Mouse (Mus musculus) midbrain, embryonic 16.5 days (tissue): Measurements from ENCODE around the gene Ints11. TPM values are rescaled to one million over a fixed set of nuclear protein-coding genes. Genes with fewer than 3 reads are reported as not detected.

ENCODE experiments used
- ATAC-seq: fragments of 200-750 bp; cut with Nextera tagmentation; 2 replicates; pipeline ENCODE4 v1.8.0; 2017; ENCODE audit warnings: moderate TSS enrichment
- H3K27ac ChIP-seq: fragments of 300-500 bp; sonication (generic); 2 replicates; pipeline ENCODE4 v1.5.1; 2014; ENCODE audit warnings: mild to moderate bottlenecking, low read length, mixed read lengths
- H3K27me3 ChIP-seq: fragments of 300-500 bp; sonication (generic); 2 replicates; pipeline ENCODE4 v1.6.1; 2014; ENCODE audit warnings: low read depth, low read length, mixed read lengths; ENCODE audit not compliant: control insufficient read depth, insufficient read depth
- H3K36me3 ChIP-seq: fragments of 300-500 bp; sonication (generic); 2 replicates; pipeline ENCODE4 v1.6.1; 2014; ENCODE audit warnings: mild to moderate bottlenecking, low read length, moderate library complexity, mixed read lengths; ENCODE audit not compliant: control insufficient read depth, insufficient read depth
- H3K4me1 ChIP-seq: fragments of 300-500 bp; sonication (generic); 2 replicates; pipeline ENCODE4 v1.6.1; 2014; ENCODE audit warnings: mild to moderate bottlenecking, low read length, mixed read lengths; ENCODE audit not compliant: control insufficient read depth, insufficient read depth
- H3K4me2 ChIP-seq: fragments of 300-500 bp; sonication (generic); 2 replicates; pipeline ENCODE4 v1.6.1; 2014; ENCODE audit warnings: mild to moderate bottlenecking, low read length, mixed read lengths
- H3K4me3 ChIP-seq: fragments of 300-500 bp; sonication (generic); 2 replicates; pipeline ENCODE4 v1.5.1; 2014; ENCODE audit warnings: low read depth, mild to moderate bottlenecking, low read length, moderate library complexity, mixed read lengths
- H3K9ac ChIP-seq: fragments of 300-500 bp; sonication (generic); 2 replicates; pipeline ENCODE4 v1.6.1; 2014; ENCODE audit warnings: low read depth, low read length, mixed read lengths
- H3K9me3 ChIP-seq: fragments of 300-500 bp; sonication (generic); replicated peaks from 2 replicates; pipeline ENCODE4 v1.6.1; 2014; ENCODE audit warnings: mild to moderate bottlenecking, low read length, mixed read lengths; ENCODE audit not compliant: control insufficient read depth, poor library complexity, severe bottlenecking
- WGBS: fragments of 180-500 bp; shearing (Covaris S2); extraction: QIAGEN DNeasy Blood & Tissue Kit; methylation state at CpG from one replicate; pipeline ENCODE4 v1.1.7; 2014; 5-methylcytosine and 5-hydroxymethylcytosine counted together
- polyA plus RNA-seq: library from polyadenylated mRNA; unstranded; fragments of >200 nt; fragmentation: Nextera tagmentation; extraction: Ambion mirVana; gene quantifications from 2 replicates; pipeline ENCODE4 v1.2.1, GENCODE M21; 2015

Gene Ints11
- polyA plus RNA-seq = 75.7 and 78.7 TPM in 2 replicates

- ATAC-seq = peak; percentile 97
- WGBS = under 1% methylated on average over 63 of the region's 63 CpGs
Observed at GRCm38 (mm10) chr4:155869317-155870033, at the start of gene Ints11, which contains the start of gene Cptp. TSS of gene Ints11 (plus strand) at chr4:155869546. TSS of gene Cptp (minus strand) at chr4:155869440.

GRCm38 (mm10) chr4:155821025-155821424, 48.3 kb upstream of the Ints11 start:
- H3K9me3 ChIP-seq = no peaks in the 10 kb centered on the region
- H3K9ac ChIP-seq = no peak overlapping the region
- 77% methylated on average over 7 of the region's 7 CpGs for WGBS
- H3K4me1 ChIP-seq = no peaks in the 10 kb centered on the region
- no peak overlapping the region for H3K4me3 ChIP-seq
- no peaks in the 10 kb centered on the region for H3K27me3 ChIP-seq
- no peak overlapping the region for H3K27ac ChIP-seq
- H3K4me2 ChIP-seq = no peak overlapping the region
- ATAC-seq = no peak
- peaks cover 67% of the 10 kb centered on the region for H3K36me3 ChIP-seq

More at GRCm38 (mm10) chr4:155869317-155870033, at the start of gene Ints11, which contains the start of gene Cptp:
- H3K4me3 ChIP-seq = peak within 1 kb of the TSS; percentile 81
- peak within 1 kb of the TSS; percentile 89 for H3K4me2 ChIP-seq
- H3K36me3 ChIP-seq = peaks cover 13% of the 10 kb centered on the region; the same call in 1 of the 2 replicates
- peak within 1 kb of the TSS; percentile 78 for H3K27ac ChIP-seq
- peaks cover 23% of the 10 kb centered on the region for H3K4me1 ChIP-seq
- H3K27me3 ChIP-seq = no peaks in the 10 kb centered on the region
- no peaks in the 10 kb centered on the region for H3K9me3 ChIP-seq
- H3K9ac ChIP-seq = peak within 1 kb of the TSS; percentile 89

DNA sequence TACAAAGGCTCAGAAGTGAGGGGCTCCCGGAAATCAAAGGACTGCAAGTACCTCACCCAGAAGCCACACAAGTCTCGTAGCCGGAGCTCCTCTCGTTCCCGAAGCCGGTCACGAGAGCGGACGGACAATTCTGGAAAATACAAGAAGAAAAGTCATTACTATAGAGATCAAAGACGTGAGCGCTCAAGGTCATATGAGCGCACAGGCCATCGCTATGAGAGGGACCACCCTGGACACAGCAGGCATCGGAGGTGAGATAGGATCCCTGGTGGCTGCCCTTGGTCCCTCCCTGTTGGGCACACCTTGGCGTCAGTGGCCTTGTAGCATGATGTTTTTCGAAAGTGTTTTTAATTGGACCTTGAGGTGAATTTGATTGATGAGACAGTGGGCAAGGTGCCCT, 45.9 kb upstream of the Ints11 start:
- H3K9me3 ChIP-seq = no peaks in the 10 kb centered on the region
- H3K4me3 ChIP-seq = no peak overlapping the region
- H3K27ac ChIP-seq = no peak overlapping the region
- ATAC-seq = no peak
- no peak overlapping the region for H3K9ac ChIP-seq
- 97% methylated on average over 16 of the region's 16 CpGs for WGBS
- H3K27me3 ChIP-seq = no peaks in the 10 kb centered on the region
- H3K4me1 ChIP-seq = no peaks in the 10 kb centered on the region
- peaks cover 47% of the 10 kb centered on the region for H3K36me3 ChIP-seq
- H3K4me2 ChIP-seq = no peak overlapping the region

GRCm38 (mm10) chr4:155829866-155830265, 39.5 kb upstream of the Ints11 start:
- Histone ChIP-seq H3K4me3 (no peak overlapping the region), H3K36me3 (peaks cover 4% of the 10 kb centered on the region), H3K4me1 (peaks cover 17% of the 10 kb centered on the region), H3K27ac (no peak overlapping the region), H3K9me3 (no peaks in the 10 kb centered on the region), H3K4me2 (no peak overlapping the region), H3K27me3 (no peaks in the 10 kb centered on the region), H3K9ac (no peak overlapping the region)
- ATAC-seq = no peak
- 95% methylated on average over 4 of the region's 4 CpGs for WGBS

GRCm38 (mm10) chr4:155830596-155830995, 38.8 kb upstream of the Ints11 start:
- Histone ChIP-seq H3K9me3 (no peaks in the 10 kb centered on the region), H3K9ac (no peak overlapping the region), H3K27me3 (no peaks in the 10 kb centered on the region), H3K4me1 (peaks cover 17% of the 10 kb centered on the region), H3K27ac (peak overlapping the region; percentile 84), H3K4me3 (peak overlapping the region; percentile 77; the same call in 1 of the 2 replicates), H3K4me2 (peak overlapping the region; percentile 96), H3K36me3 (0 out of 2 replicates have a peak, but pooled peaks cover under 1% of the 10 kb centered on the region)
- 55% methylated on average over 8 of the region's 8 CpGs for WGBS
- no peak for ATAC-seq

GRCm38 (mm10) chr4:155831205-155831766, 38.1 kb upstream of the Ints11 start, which contains the start of gene Aurkaip1:
TSS of gene Aurkaip1 (plus strand) at chr4:155831272.
- under 1% methylated on average over 49 of the region's 49 CpGs for WGBS
- H3K4me2 ChIP-seq = peak within 1 kb of the TSS; percentile 96
- H3K9ac ChIP-seq = peak within 1 kb of the TSS; percentile 86
- H3K36me3 ChIP-seq = no peaks in the 10 kb centered on the region
- ATAC-seq = peak; percentile 95
- peak within 1 kb of the TSS; percentile 84 for H3K27ac ChIP-seq
- peak within 1 kb of the TSS; percentile 77 for H3K4me3 ChIP-seq
- H3K4me1 ChIP-seq = peaks cover 17% of the 10 kb centered on the region
- no peaks in the 10 kb centered on the region for H3K9me3 ChIP-seq
- H3K27me3 ChIP-seq = no peaks in the 10 kb centered on the region

DNA sequence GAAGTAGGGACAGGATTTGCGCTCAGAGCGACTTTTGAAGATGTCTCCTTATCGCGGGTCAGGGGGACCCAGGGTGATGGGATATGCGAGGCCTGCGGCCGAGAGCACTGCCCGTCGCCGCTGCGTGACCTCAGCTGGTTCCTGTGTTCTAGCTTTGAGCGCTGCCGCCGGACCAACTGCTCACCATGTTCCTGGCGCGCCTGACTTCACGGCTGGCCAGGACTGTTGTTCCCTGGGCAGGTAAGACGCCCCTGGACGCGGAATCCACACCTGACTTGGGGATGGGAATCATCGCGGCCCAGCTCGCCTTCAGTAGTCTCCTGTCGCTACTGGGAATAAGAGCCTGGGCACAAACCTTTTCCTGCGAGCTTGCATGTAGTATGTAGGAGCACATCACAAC, 37.5 kb upstream of the Ints11 start:
- H3K27ac ChIP-seq = peak overlapping the region; percentile 84
- H3K27me3 ChIP-seq = no peaks in the 10 kb centered on the region
- WGBS = 1% methylated on average over 25 of the region's 25 CpGs
- peak overlapping the region; percentile 96 for H3K4me2 ChIP-seq
- H3K36me3 ChIP-seq = no peaks in the 10 kb centered on the region
- peak overlapping the region; percentile 86 for H3K9ac ChIP-seq
- peaks cover 17% of the 10 kb centered on the region for H3K4me1 ChIP-seq
- H3K4me3 ChIP-seq = peak overlapping the region; percentile 77
- no peaks in the 10 kb centered on the region for H3K9me3 ChIP-seq
- peak; percentile 54; the same call in 1 of the 2 replicates for ATAC-seq

DNA sequence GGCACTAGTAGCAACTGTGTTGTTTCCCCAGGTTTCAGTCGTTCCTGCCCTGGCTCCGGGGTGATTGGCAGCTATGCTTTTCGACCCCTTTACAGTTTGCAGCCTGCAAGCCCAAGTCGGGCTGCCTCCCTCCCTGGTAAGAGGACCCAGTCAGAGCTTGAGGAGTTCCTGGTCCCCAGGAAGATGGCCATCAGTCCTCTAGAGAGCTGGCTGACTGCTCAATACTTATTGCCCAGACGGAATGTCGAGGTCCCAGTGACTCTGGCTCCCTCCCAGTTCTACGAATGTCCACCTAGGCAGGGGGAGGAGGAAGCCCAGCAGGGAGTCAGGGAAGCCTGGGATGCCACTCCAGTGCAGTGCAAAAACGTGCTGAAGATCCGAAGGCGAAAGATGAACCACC, 37.0 kb upstream of the Ints11 start:
- peak overlapping the region; percentile 77 for H3K4me3 ChIP-seq
- peak overlapping the region; percentile 86 for H3K9ac ChIP-seq
- 54% methylated on average over 10 of the region's 10 CpGs for WGBS
- H3K4me1 ChIP-seq = peaks cover 17% of the 10 kb centered on the region
- no peaks in the 10 kb centered on the region for H3K9me3 ChIP-seq
- no peaks in the 10 kb centered on the region for H3K36me3 ChIP-seq
- no peaks in the 10 kb centered on the region for H3K27me3 ChIP-seq
- H3K4me2 ChIP-seq = peak overlapping the region; percentile 96
- no peak for ATAC-seq
- H3K27ac ChIP-seq = no peak overlapping the region

- Histone ChIP-seq H3K4me2 (no peak overlapping the region), H3K27me3 (no peaks in the 10 kb centered on the region), H3K4me1 (peaks cover 17% of the 10 kb centered on the region), H3K9me3 (no peaks in the 10 kb centered on the region), H3K9ac (no peak overlapping the region), H3K27ac (no peak overlapping the region), H3K36me3 (no peaks in the 10 kb centered on the region), H3K4me3 (no peak overlapping the region)
- ATAC-seq = no peak
- WGBS = 85% methylated on average over 4 of the region's 4 CpGs
Observed at GRCm38 (mm10) chr4:155833234-155833633, 36.1 kb upstream of the Ints11 start.
